Mouse (Mus musculus): Measurements from ENCODE around the gene Coro2b. TPM values are rescaled to one million over a fixed set of nuclear protein-coding genes. Genes with fewer than 3 reads are reported as not detected.

Gene Coro2b
- polyA plus RNA-seq, 1 experiment from 2014 or later: 9.6 TPM

GRCm38 (mm10) chr9:62553366-62553940 lies 16.6 kb upstream of the Coro2b start:
- peaks cover 2% of the 10 kb centered on the region; the same call in 1 of the 2 replicates for H3K4me1 ChIP-seq
- H3K36me3 ChIP-seq: no peaks in the 10 kb centered on the region
- no peak overlapping the region for H3K9ac ChIP-seq
- H3K27me3 ChIP-seq (replicated peaks): no peaks in the 10 kb centered on the region
- no peaks in the 10 kb centered on the region for H3K9me3 ChIP-seq
- H3K4me3 ChIP-seq (replicated peaks): no peak overlapping the region
- H3K4me2 ChIP-seq: no peak overlapping the region
- no peak overlapping the region for H3K27ac ChIP-seq
- ATAC-seq (ENCODE audit: insufficient read depth, low FRiP score, low read depth): no peak
- WGBS: 37% methylated on average over 7 of the region's 7 CpGs

- 84% methylated on average over 3 of the region's 3 CpGs for WGBS
- Histone ChIP-seq H3K4me1 (peaks cover 2% of the 10 kb centered on the region; the same call in 1 of the 2 replicates), H3K27ac (no peak overlapping the region), H3K4me2 (no peak overlapping the region), H3K9ac (no peak overlapping the region), H3K27me3 (replicated peaks) (no peaks in the 10 kb centered on the region), H3K4me3 (replicated peaks) (no peak overlapping the region), H3K9me3 (no peaks in the 10 kb centered on the region), H3K36me3 (no peaks in the 10 kb centered on the region)
- no peak for ATAC-seq (ENCODE audit: insufficient read depth, low FRiP score, low read depth)
These were observed 14.7 kb upstream of the Coro2b start for GRCm38 (mm10) chr9:62551531-62551930.

- Histone ChIP-seq H3K4me3 (replicated peaks) (no peak overlapping the region), H3K27ac (no peak overlapping the region), H3K4me2 (no peak overlapping the region), H3K27me3 (replicated peaks) (no peaks in the 10 kb centered on the region), H3K9ac (no peak overlapping the region), H3K9me3 (no peaks in the 10 kb centered on the region), H3K36me3 (no peaks in the 10 kb centered on the region), H3K4me1 (peaks cover 2% of the 10 kb centered on the region; the same call in 1 of the 2 replicates)
- ATAC-seq (ENCODE audit: insufficient read depth, low FRiP score, low read depth): no peak
- 39% methylated on average over 11 of the region's 11 CpGs for WGBS
These were observed 13.8 kb upstream of the Coro2b start for GRCm38 (mm10) chr9:62550661-62551093.

GRCm38 (mm10) chr9:62549809-62550208 lies 13.0 kb upstream of the Coro2b start:
- no peak overlapping the region for H3K4me3 ChIP-seq (replicated peaks)
- H3K9me3 ChIP-seq: no peaks in the 10 kb centered on the region
- H3K27me3 ChIP-seq (replicated peaks): no peaks in the 10 kb centered on the region; the same call in 1 of the 2 replicates
- H3K27ac ChIP-seq: no peak overlapping the region
- WGBS: 2% methylated on average over 8 of the region's 8 CpGs
- H3K4me2 ChIP-seq: no peak overlapping the region
- ATAC-seq (ENCODE audit: insufficient read depth, low FRiP score, low read depth): no peak
- H3K36me3 ChIP-seq: no peaks in the 10 kb centered on the region
- peaks cover 2% of the 10 kb centered on the region; the same call in 1 of the 2 replicates for H3K4me1 ChIP-seq
- H3K9ac ChIP-seq: no peak overlapping the region

- Histone ChIP-seq H3K4me2 (no peak overlapping the region), H3K4me1 (peaks cover 2% of the 10 kb centered on the region; the same call in 1 of the 2 replicates), H3K36me3 (no peaks in the 10 kb centered on the region), H3K9me3 (no peaks in the 10 kb centered on the region), H3K27ac (no peak overlapping the region), H3K4me3 (replicated peaks) (no peak overlapping the region), H3K9ac (no peak overlapping the region), H3K27me3 (replicated peaks) (no peaks in the 10 kb centered on the region; the same call in 1 of the 2 replicates)
- 62% methylated on average over 3 of the region's 3 CpGs for WGBS
- ATAC-seq (ENCODE audit: insufficient read depth, low FRiP score, low read depth): no peak
These were observed 10.6 kb upstream of the Coro2b start for GRCm38 (mm10) chr9:62547476-62547875.

- Histone ChIP-seq H3K4me2 (no peak overlapping the region), H3K27me3 (replicated peaks) (no peaks in the 10 kb centered on the region; the same call in 1 of the 2 replicates), H3K36me3 (no peaks in the 10 kb centered on the region), H3K9me3 (no peaks in the 10 kb centered on the region), H3K4me1 (peaks cover 14% of the 10 kb centered on the region), H3K9ac (no peak overlapping the region), H3K27ac (no peak overlapping the region), H3K4me3 (replicated peaks) (no peak overlapping the region)
- no peak for ATAC-seq (ENCODE audit: insufficient read depth, low FRiP score, low read depth)
- WGBS: 75% methylated on average over 10 of the region's 10 CpGs
These were observed 8.0 kb upstream of the Coro2b start for GRCm38 (mm10) chr9:62544856-62545255.

- H3K27ac ChIP-seq: no peak overlapping the region
- no peak overlapping the region for H3K4me2 ChIP-seq
- 72% methylated on average over 4 of the region's 4 CpGs for WGBS
- no peaks in the 10 kb centered on the region; the same call in none of the 2 replicates for H3K27me3 ChIP-seq (replicated peaks)
- no peak overlapping the region for H3K9ac ChIP-seq
- no peak for ATAC-seq (ENCODE audit: insufficient read depth, low FRiP score, low read depth)
- no peak overlapping the region for H3K4me3 ChIP-seq (replicated peaks)
- no peaks in the 10 kb centered on the region for H3K36me3 ChIP-seq
- peaks cover 14% of the 10 kb centered on the region for H3K4me1 ChIP-seq
- H3K9me3 ChIP-seq: no peaks in the 10 kb centered on the region
These were observed 7.0 kb upstream of the Coro2b start for GRCm38 (mm10) chr9:62543878-62544277.

GRCm38 (mm10) chr9:62541606-62542005 lies 4.8 kb upstream of the Coro2b start:
- Histone ChIP-seq H3K4me1 (peaks cover 19% of the 10 kb centered on the region), H3K9ac (no peak overlapping the region), H3K9me3 (no peaks in the 10 kb centered on the region), H3K27ac (no peak overlapping the region), H3K27me3 (replicated peaks) (no peaks in the 10 kb centered on the region; the same call in none of the 2 replicates), H3K36me3 (no peaks in the 10 kb centered on the region), H3K4me2 (no peak overlapping the region), H3K4me3 (replicated peaks) (no peak overlapping the region)
- no peak for ATAC-seq (ENCODE audit: insufficient read depth, low FRiP score, low read depth)
- WGBS: 69% methylated on average over 10 of the region's 10 CpGs

- ATAC-seq (ENCODE audit: insufficient read depth, low FRiP score, low read depth): no peak
- no peaks in the 10 kb centered on the region; the same call in none of the 2 replicates for H3K27me3 ChIP-seq (replicated peaks)
- no peak overlapping the region for H3K4me2 ChIP-seq
- WGBS: 42% methylated on average over 8 of the region's 8 CpGs
- no peak overlapping the region for H3K9ac ChIP-seq
- H3K4me1 ChIP-seq: peaks cover 21% of the 10 kb centered on the region
- no peak overlapping the region for H3K4me3 ChIP-seq (replicated peaks)
- no peak overlapping the region for H3K27ac ChIP-seq
- no peaks in the 10 kb centered on the region for H3K36me3 ChIP-seq
- H3K9me3 ChIP-seq: no peaks in the 10 kb centered on the region
These were observed 4.3 kb upstream of the Coro2b start for GRCm38 (mm10) chr9:62541182-62541581.

- 47% methylated on average over 10 of the region's 10 CpGs for WGBS
- Histone ChIP-seq H3K4me1 (peaks cover 25% of the 10 kb centered on the region), H3K9me3 (no peaks in the 10 kb centered on the region), H3K27ac (peak overlapping the region; percentile 21; the same call in 1 of the 2 replicates), H3K27me3 (replicated peaks) (no peaks in the 10 kb centered on the region; the same call in none of the 2 replicates), H3K4me2 (no peak overlapping the region), H3K36me3 (no peaks in the 10 kb centered on the region), H3K4me3 (replicated peaks) (no peak overlapping the region), H3K9ac (no peak overlapping the region)
- ATAC-seq (ENCODE audit: insufficient read depth, low FRiP score, low read depth): no peak
These were observed 3.9 kb upstream of the Coro2b start for GRCm38 (mm10) chr9:62540736-62541135.

- H3K4me2 ChIP-seq: no peak overlapping the region
- 81% methylated on average over 9 of the region's 9 CpGs for WGBS
- no peaks in the 10 kb centered on the region; the same call in none of the 2 replicates for H3K27me3 ChIP-seq (replicated peaks)
- H3K4me3 ChIP-seq (replicated peaks): no peak overlapping the region
- H3K9me3 ChIP-seq: no peaks in the 10 kb centered on the region
- no peak overlapping the region for H3K9ac ChIP-seq
- no peaks in the 10 kb centered on the region for H3K36me3 ChIP-seq
- no peak overlapping the region for H3K27ac ChIP-seq
- H3K4me1 ChIP-seq: peaks cover 26% of the 10 kb centered on the region
- no peak for ATAC-seq (ENCODE audit: insufficient read depth, low FRiP score, low read depth)
These were observed 3.3 kb upstream of the Coro2b start for GRCm38 (mm10) chr9:62540166-62540565.

- Histone ChIP-seq H3K9me3 (no peaks in the 10 kb centered on the region), H3K27me3 (replicated peaks) (no peaks in the 10 kb centered on the region; the same call in 1 of the 2 replicates), H3K4me2 (no peak overlapping the region), H3K9ac (no peak overlapping the region), H3K36me3 (no peaks in the 10 kb centered on the region), H3K4me3 (replicated peaks) (no peak overlapping the region), H3K4me1 (peaks cover 26% of the 10 kb centered on the region), H3K27ac (no peak overlapping the region)
- 89% methylated on average over 9 of the region's 9 CpGs for WGBS
- no peak for ATAC-seq (ENCODE audit: insufficient read depth, low FRiP score, low read depth)
These were observed 2.4 kb upstream of the Coro2b start for GRCm38 (mm10) chr9:62539251-62539711.

Measured in stomach, embryonic 15.5 days (tissue).